Mouse (Mus musculus): ENCODE data around the gene 6030468B19Rik. TPM values are rescaled to one million over a fixed set of nuclear protein-coding genes. Genes with fewer than 3 reads are reported as not detected.

Gene 6030468B19Rik
- total RNA-seq, 1 experiment = not detected

GRCm38 (mm10) chr11:117854241-117854640, 56.8 kb downstream of the 6030468B19Rik start:
- Histone ChIP-seq H3K9me3 (ENCODE audit: control insufficient read depth, insufficient read depth, low read depth, low read length) (no peaks in the 10 kb centered on the region), H3K27ac (ENCODE audit: insufficient read depth, low read depth, low read length, poor library complexity, severe bottlenecking) (no peak overlapping the region), H3K9ac (ENCODE audit: insufficient read depth, low read depth, low read length, poor library complexity, severe bottlenecking) (no peak overlapping the region; the same call in 1 of the 2 replicates), H3K36me3 (ENCODE audit: control insufficient read depth, insufficient read depth, low read length, poor library complexity, severe bottlenecking) (peaks cover 51% of the 10 kb centered on the region), H3K4me1 (ENCODE audit: control insufficient read depth in 2 of 2, insufficient read depth in 2 of 2, low read length in 2 of 2, poor library complexity in 1 of 2) (peaks cover 0 to 14% of the 10 kb centered on the region in 2 experiments; a peak in 1 of 4 replicates), H3K4me3 (ENCODE audit: insufficient read depth in 1 of 2, low read depth in 1 of 2, low read length in 2 of 2, poor library complexity in 1 of 2, severe bottlenecking in 1 of 2) (no peak overlapping the region)
- no peak for TF ChIP-seq MAFK (IDR thresholded peaks at IDR 0.05; ENCODE audit: insufficient read depth, low read depth, low read length)
- no peak for TF ChIP-seq HCFC1 (IDR thresholded peaks at IDR 0.05; ENCODE audit: borderline replicate concordance, insufficient read depth, low read length)
- TF ChIP-seq ZNF384 (IDR thresholded peaks at IDR 0.05; ENCODE audit: low read depth, low read length) = no peak
- TF ChIP-seq CHD2 (IDR thresholded peaks at IDR 0.05; ENCODE audit: low read depth, low read length) = peak; percentile 25; the same call in 1 of the 2 replicates
- no peak for TF ChIP-seq ZC3H11A (IDR thresholded peaks at IDR 0.05; ENCODE audit: borderline replicate concordance, low read depth, low read length)
- in situ Hi-C loops (cut with MboI; ENCODE audit: low sequenced_read_pairs in 2 of 2, unreplicated experiment in 2 of 2) = loop anchor here in 1 of 2 experiments (25.0 kb wide), 1 partner anchor 383 kb away; the partner anchor contains the start of gene Cyth1
- DNase-seq (ENCODE audit: low read depth, low spot score) = no peak

GRCm38 (mm10) chr11:117855360-117855759, 57.9 kb downstream of the 6030468B19Rik start:
- no peak overlapping the region for H3K27ac ChIP-seq (ENCODE audit: insufficient read depth, low read depth, low read length, poor library complexity, severe bottlenecking)
- no peak for DNase-seq (ENCODE audit: low read depth, low spot score)
- in situ Hi-C loops (cut with MboI; ENCODE audit: low sequenced_read_pairs in 2 of 2, unreplicated experiment in 2 of 2) = loop anchor here in 1 of 2 experiments (25.0 kb wide), 1 partner anchor 382 kb away; the partner anchor contains the start of gene Cyth1
- TF ChIP-seq ZC3H11A (IDR thresholded peaks at IDR 0.05; ENCODE audit: borderline replicate concordance, low read depth, low read length) (no peak), MAFK (IDR thresholded peaks at IDR 0.05; ENCODE audit: insufficient read depth, low read depth, low read length) (no peak), CHD2 (IDR thresholded peaks at IDR 0.05; ENCODE audit: low read depth, low read length) (no peak), HCFC1 (IDR thresholded peaks at IDR 0.05; ENCODE audit: borderline replicate concordance, insufficient read depth, low read length) (no peak), ZNF384 (IDR thresholded peaks at IDR 0.05; ENCODE audit: low read depth, low read length) (no peak)
- no peak overlapping the region for H3K4me3 ChIP-seq (ENCODE audit: insufficient read depth in 1 of 2, low read depth in 1 of 2, low read length in 2 of 2, poor library complexity in 1 of 2, severe bottlenecking in 1 of 2)
- H3K36me3 ChIP-seq (ENCODE audit: control insufficient read depth, insufficient read depth, low read length, poor library complexity, severe bottlenecking) = peaks cover 49% of the 10 kb centered on the region
- H3K4me1 ChIP-seq (ENCODE audit: control insufficient read depth in 2 of 2, insufficient read depth in 2 of 2, low read length in 2 of 2, poor library complexity in 1 of 2) = peaks cover 6 to 17% of the 10 kb centered on the region in 2 experiments; a peak in 3 of 4 replicates
- H3K9ac ChIP-seq (ENCODE audit: insufficient read depth, low read depth, low read length, poor library complexity, severe bottlenecking) = no peak overlapping the region
- no peaks in the 10 kb centered on the region for H3K9me3 ChIP-seq (ENCODE audit: control insufficient read depth, insufficient read depth, low read depth, low read length)

- Histone ChIP-seq H3K36me3 (ENCODE audit: control insufficient read depth, insufficient read depth, low read length, poor library complexity, severe bottlenecking) (peaks cover 48% of the 10 kb centered on the region), H3K9ac (ENCODE audit: insufficient read depth, low read depth, low read length, poor library complexity, severe bottlenecking) (no peak overlapping the region), H3K9me3 (ENCODE audit: control insufficient read depth, insufficient read depth, low read depth, low read length) (no peaks in the 10 kb centered on the region), H3K4me3 (ENCODE audit: insufficient read depth in 1 of 2, low read depth in 1 of 2, low read length in 2 of 2, poor library complexity in 1 of 2, severe bottlenecking in 1 of 2) (no peak overlapping the region), H3K4me1 (ENCODE audit: control insufficient read depth in 2 of 2, insufficient read depth in 2 of 2, low read length in 2 of 2, poor library complexity in 1 of 2) (peaks cover 6 to 19% of the 10 kb centered on the region in 2 experiments; a peak in 3 of 4 replicates), H3K27ac (ENCODE audit: insufficient read depth, low read depth, low read length, poor library complexity, severe bottlenecking) (no peak overlapping the region)
- no peak for DNase-seq (ENCODE audit: low read depth, low spot score)
- no peak for TF ChIP-seq ZNF384 (IDR thresholded peaks at IDR 0.05; ENCODE audit: low read depth, low read length)
- TF ChIP-seq CHD2 (IDR thresholded peaks at IDR 0.05; ENCODE audit: low read depth, low read length) = no peak
- TF ChIP-seq MAFK (IDR thresholded peaks at IDR 0.05; ENCODE audit: insufficient read depth, low read depth, low read length) = peak; percentile 93
- no peak for TF ChIP-seq ZC3H11A (IDR thresholded peaks at IDR 0.05; ENCODE audit: borderline replicate concordance, low read depth, low read length)
- in situ Hi-C loops (cut with MboI; ENCODE audit: low sequenced_read_pairs in 2 of 2, unreplicated experiment in 2 of 2) = loop anchor here in 1 of 2 experiments (25.0 kb wide), 1 partner anchor 381 kb away; the partner anchor contains the start of gene Cyth1
These were observed 58.5 kb downstream of the 6030468B19Rik start for GRCm38 (mm10) chr11:117855975-117856374.

Other genes with a start within 250 kb of the 6030468B19Rik start
- gene Tnrc6c, start 143.4 kb upstream of the 6030468B19Rik start, total RNA-seq (2012; rRNA removed) = 21.5 and 32.4 TPM in 2 replicates
- 3.9 and 7.6 TPM in 2 replicates for gene Tmc8, start 15.6 kb upstream of the 6030468B19Rik start, total RNA-seq (2012; rRNA removed)
- 36.0 and 79.1 TPM in 2 replicates for gene Tmc6, start 15.5 kb upstream of the 6030468B19Rik start, total RNA-seq (2012; rRNA removed)
- 0.40 and 0.42 TPM in 2 replicates for gene Gm20708, start 12.0 kb downstream of the 6030468B19Rik start, total RNA-seq (2012; rRNA removed)
- gene Syngr2, start 12.0 kb downstream of the 6030468B19Rik start, total RNA-seq (2012; rRNA removed) = 69.6 and 98.0 TPM in 2 replicates
- 1.8 and 2.4 TPM in 2 replicates for gene Afmid, start 28.3 kb downstream of the 6030468B19Rik start, total RNA-seq (2012; rRNA removed)
- gene Tk1, start 28.4 kb downstream of the 6030468B19Rik start, total RNA-seq (2012; rRNA removed) = 77.5 and 89.3 TPM in 2 replicates
- gene Birc5, start 51.6 kb downstream of the 6030468B19Rik start, total RNA-seq (2012; rRNA removed) = 125 and 166 TPM in 2 replicates
- gene Tmem235, start 63.1 kb downstream of the 6030468B19Rik start, total RNA-seq (2012; rRNA removed) = 0.36 and 0.58 TPM in 2 replicates
- 1.2 and 3.1 TPM in 2 replicates for gene Tha1, start 75.8 kb downstream of the 6030468B19Rik start, total RNA-seq (2012; rRNA removed)
- gene Socs3, start 172.4 kb downstream of the 6030468B19Rik start, total RNA-seq (2012; rRNA removed) = 69.8 and 78.6 TPM in 2 replicates
- 95.2 and 101 TPM in 2 replicates for gene Pgs1, start 188.6 kb downstream of the 6030468B19Rik start, total RNA-seq (2012; rRNA removed)